Mouse (Mus musculus) myocyte (in vitro differentiated cells): ENCODE results near the gene Osm. TPM values are rescaled to one million over a fixed set of nuclear protein-coding genes. Genes with fewer than 3 reads are reported as not detected.

ENCODE experiments used
- H3K27me3 ChIP-seq: one replicate; pipeline ENCODE4 v1.6.1; 2011; ENCODE audit not compliant: control insufficient read depth, insufficient read depth, insufficient read length
- H3K36me3 ChIP-seq: one replicate; pipeline ENCODE4 v1.6.1; 2011; ENCODE audit not compliant: control insufficient read depth, insufficient read depth
- H3K4me2 ChIP-seq: one replicate; pipeline ENCODE4 v1.6.1; 2011; ENCODE audit warnings: low read depth, control low read depth
- H3K4me3 ChIP-seq: one replicate; pipeline ENCODE4 v1.5.1; 2011; ENCODE audit warnings: mild to moderate bottlenecking, control low read depth, moderate library complexity
- H3K79me2 ChIP-seq: one replicate; pipeline ENCODE4 v1.6.1; 2011; ENCODE audit not compliant: control insufficient read depth, insufficient read depth
- H3ac ChIP-seq: one replicate; pipeline ENCODE4 v1.6.1; 2011; ENCODE audit not compliant: control insufficient read depth, insufficient read length
- CEBPB ChIP-seq: IDR thresholded peaks from 2 replicates; pipeline ENCODE4 v1.6.1; 2011; ENCODE audit warnings: mild to moderate bottlenecking, moderate library complexity; ENCODE audit not compliant: poor library complexity, insufficient read depth, severe bottlenecking
- E2F4 ChIP-seq: IDR thresholded peaks from one replicate; pipeline ENCODE4 v1.6.1; 2011; ENCODE audit warnings: mild to moderate bottlenecking, control low read depth, moderate library complexity; ENCODE audit not compliant: insufficient read depth
- MAX ChIP-seq: IDR thresholded peaks from one replicate; pipeline ENCODE4 v1.6.1; 2011; ENCODE audit warnings: low read depth, mild to moderate bottlenecking, control low read depth
- MYOD1 ChIP-seq, 3 experiments: IDR thresholded peaks; one replicate each; pipeline ENCODE4 v1.6.1; 2011; ENCODE audit warnings: control low read depth in 2 of 3, low read depth in 2 of 3, mild to moderate bottlenecking in 2 of 3, moderate library complexity in 1 of 3; ENCODE audit not compliant: insufficient read length in 2 of 3, control insufficient read depth in 1 of 3
- MYOG ChIP-seq, 3 experiments: IDR thresholded peaks; one replicate each; pipeline ENCODE4 v1.6.1; 2011; ENCODE audit warnings: control low read depth in 2 of 3, low read depth in 2 of 3, mild to moderate bottlenecking in 2 of 3; ENCODE audit not compliant: insufficient read length in 2 of 3, control insufficient read depth in 1 of 3, insufficient read depth in 1 of 3
- POLR2A ChIP-seq: IDR thresholded peaks from one replicate; pipeline ENCODE4 v1.6.1; 2011; ENCODE audit warnings: low read depth, mild to moderate bottlenecking, control low read depth, moderate library complexity; ENCODE audit not compliant: insufficient read length
- POLR2AphosphoS2 ChIP-seq: IDR thresholded peaks from one replicate; pipeline ENCODE4 v1.6.1; 2011; ENCODE audit warnings: low read depth, control low read depth; ENCODE audit not compliant: insufficient read length
- REST ChIP-seq: IDR thresholded peaks from one replicate; pipeline ENCODE4 v1.6.1; 2011; ENCODE audit warnings: mild to moderate bottlenecking, control low read depth, moderate library complexity; ENCODE audit not compliant: insufficient read depth, insufficient read length
- SRF ChIP-seq: IDR thresholded peaks from one replicate; pipeline ENCODE4 v1.6.1; 2011; ENCODE audit warnings: low read depth; ENCODE audit not compliant: control insufficient read depth, insufficient read length
- TCF12 ChIP-seq: IDR thresholded peaks from one replicate; pipeline ENCODE4 v1.6.1; 2011; ENCODE audit warnings: mild to moderate bottlenecking, control low read depth; ENCODE audit not compliant: poor library complexity, insufficient read depth, severe bottlenecking
- TCF3 ChIP-seq: IDR thresholded peaks from one replicate; pipeline ENCODE4 v1.6.1; 2011; ENCODE audit warnings: low read depth, control low read depth; ENCODE audit not compliant: insufficient read length
- USF1 ChIP-seq: IDR thresholded peaks from one replicate; pipeline ENCODE4 v1.6.1; 2011; ENCODE audit warnings: low read depth, mild to moderate bottlenecking, control low read depth, moderate library complexity
- polyA plus RNA-seq: library from polyadenylated mRNA; unstranded; fragments of >200 nt; fragmentation: generic; extraction: Trizol; gene quantifications from one replicate; pipeline ENCODE4 v1.2.1, GENCODE M21; 2012; ENCODE audit warnings: missing spikeins

The Osm gene
- polyA plus RNA-seq, 1 experiment, result not detected

DNA sequence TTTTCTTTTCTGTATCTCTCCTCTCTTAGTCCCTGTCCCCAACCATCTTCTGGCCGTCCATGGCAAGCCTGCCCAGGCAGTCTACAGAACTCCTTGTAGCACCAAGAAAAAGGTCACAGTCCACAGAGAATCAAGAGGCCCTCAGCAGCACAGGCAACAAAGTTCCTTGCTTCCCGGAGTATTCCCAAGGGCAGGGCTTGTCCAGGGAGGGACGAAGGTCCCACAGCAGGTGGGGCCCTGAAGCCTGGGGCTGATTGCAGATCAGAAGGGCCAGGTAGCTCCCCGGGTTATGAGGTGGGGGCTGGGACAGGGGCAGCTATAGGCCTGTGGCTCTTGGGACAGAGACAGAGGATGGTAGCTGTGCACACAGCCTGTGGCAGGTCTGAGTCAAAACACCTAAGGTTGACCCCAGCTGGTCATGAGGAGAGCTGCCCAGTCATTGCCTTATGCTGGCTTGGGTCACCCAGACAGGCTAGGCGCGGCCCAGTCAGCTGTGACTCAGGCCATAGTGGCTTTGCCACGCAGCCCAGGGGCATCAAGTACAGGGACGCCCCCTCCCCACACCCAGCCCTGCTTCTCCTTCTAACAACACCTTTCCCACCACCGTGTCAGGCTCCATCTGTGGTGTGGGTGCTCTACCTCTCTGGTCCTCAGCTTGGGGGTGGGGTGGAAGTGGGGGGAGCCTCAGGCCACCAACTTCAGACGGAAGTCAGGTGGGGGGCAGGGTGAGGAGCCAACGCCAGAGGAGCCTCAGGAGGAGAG is 20.8 kb downstream of the Osm start, which contains the start of gene Lif:
Gene Lif, plus strand, starts transcription at position 712 of the 762 bp plus-strand sequence.
- no peaks in the 10 kb centered on the region for H3K36me3 ChIP-seq
- H3K79me2 ChIP-seq, result no peaks in the 10 kb centered on the region
- no peak within 1 kb of the TSS for H3K4me2 ChIP-seq
- H3K4me3 ChIP-seq, result no peak within 1 kb of the TSS
- H3ac ChIP-seq, result no peak within 1 kb of the TSS
- no peaks in the 10 kb centered on the region for H3K27me3 ChIP-seq
- TF ChIP-seq TCF12 (no peak), TCF3 (no peak), POLR2A (no peak), MYOG (IDR thresholded peaks at IDR 0.05; ENCODE audit: control insufficient read depth in 1 of 3, insufficient read depth in 1 of 3, insufficient read length in 2 of 3, low read depth in 2 of 3) (no peak), MAX (no peak), USF1 (no peak), SRF (no peak), REST (no peak), E2F4 (no peak), MYOD1 (IDR thresholded peaks at IDR 0.05; ENCODE audit: control insufficient read depth in 1 of 3, insufficient read length in 2 of 3, low read depth in 2 of 3) (no peak), POLR2AphosphoS2 (no peak), CEBPB (no peak)

- Histone ChIP-seq H3K4me3 (no peak overlapping the region), H3ac (no peak overlapping the region), H3K4me2 (no peak overlapping the region), H3K27me3 (no peaks in the 10 kb centered on the region), H3K36me3 (no peaks in the 10 kb centered on the region), H3K79me2 (no peaks in the 10 kb centered on the region)
- TF ChIP-seq CEBPB (no peak), TCF12 (no peak), MAX (no peak), MYOD1 (IDR thresholded peaks at IDR 0.05; ENCODE audit: control insufficient read depth in 1 of 3, insufficient read length in 2 of 3, low read depth in 2 of 3) (no peak), POLR2AphosphoS2 (no peak), POLR2A (no peak), E2F4 (no peak), REST (no peak), SRF (no peak), USF1 (no peak)
Measured at GRCm38 (mm10) chr11:4257756-4258155, 21.5 kb downstream of the Osm start.

GRCm38 (mm10) chr11:4258657-4259082 is 22.4 kb downstream of the Osm start:
- peak overlapping the region; percentile 72 for H3K4me2 ChIP-seq
- TF ChIP-seq MYOD1 (IDR thresholded peaks at IDR 0.05; ENCODE audit: control insufficient read depth in 1 of 3, insufficient read length in 2 of 3, low read depth in 2 of 3), result no peak
- TF ChIP-seq REST, result no peak
- TF ChIP-seq USF1, result no peak
- TF ChIP-seq POLR2A, result no peak
- no peak for TF ChIP-seq CEBPB
- TF ChIP-seq MYOG (IDR thresholded peaks at IDR 0.05; ENCODE audit: control insufficient read depth in 1 of 3, insufficient read depth in 1 of 3, insufficient read length in 2 of 3, low read depth in 2 of 3), result no peak
- TF ChIP-seq MAX, result no peak
- H3K27me3 ChIP-seq, result no peaks in the 10 kb centered on the region
- H3K36me3 ChIP-seq, result no peaks in the 10 kb centered on the region
- H3ac ChIP-seq, result no peak overlapping the region
- H3K4me3 ChIP-seq, result no peak overlapping the region
- H3K79me2 ChIP-seq, result no peaks in the 10 kb centered on the region

GRCm38 (mm10) chr11:4260463-4261187 is 24.4 kb downstream of the Osm start:
- H3K79me2 ChIP-seq, result no peaks in the 10 kb centered on the region
- no peak overlapping the region for H3ac ChIP-seq
- H3K36me3 ChIP-seq, result no peaks in the 10 kb centered on the region
- TF ChIP-seq TCF12 (no peak), MYOD1 (IDR thresholded peaks at IDR 0.05; ENCODE audit: control insufficient read depth in 1 of 3, insufficient read length in 2 of 3, low read depth in 2 of 3) (no peak), SRF (no peak), POLR2A (no peak), REST (no peak), CEBPB (no peak)
- no peaks in the 10 kb centered on the region for H3K27me3 ChIP-seq
- no peak overlapping the region for H3K4me3 ChIP-seq
- H3K4me2 ChIP-seq, result peak overlapping the region; percentile 50

DNA sequence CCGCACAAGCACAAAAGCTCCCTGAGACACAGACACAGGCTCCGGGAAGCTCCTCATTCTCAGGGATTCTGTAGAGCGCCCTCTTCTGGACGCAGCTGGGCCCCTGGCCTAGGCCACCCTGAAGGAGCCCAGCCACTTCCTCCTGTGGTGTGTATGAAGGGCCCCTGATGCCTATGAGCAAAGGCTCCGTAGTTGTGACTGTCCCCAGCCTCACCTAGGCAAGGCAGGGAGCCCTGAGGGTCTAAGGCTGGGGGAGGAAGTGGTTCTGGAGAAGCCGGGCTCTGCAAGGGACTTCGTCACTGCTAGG is 24.9 kb downstream of the Osm start:
- H3K4me2 ChIP-seq, result no peak overlapping the region
- H3K79me2 ChIP-seq, result peaks cover 5% of the 10 kb centered on the region
- H3K4me3 ChIP-seq, result no peak overlapping the region
- H3K27me3 ChIP-seq, result no peaks in the 10 kb centered on the region
- H3ac ChIP-seq, result no peak overlapping the region
- no peaks in the 10 kb centered on the region for H3K36me3 ChIP-seq
- TF ChIP-seq REST, result no peak
- TF ChIP-seq POLR2A, result no peak
- no peak for TF ChIP-seq SRF
- TF ChIP-seq CEBPB, result no peak
- TF ChIP-seq E2F4, result no peak
- TF ChIP-seq MYOD1 (IDR thresholded peaks at IDR 0.05; ENCODE audit: control insufficient read depth in 1 of 3, insufficient read length in 2 of 3, low read depth in 2 of 3), result no peak
- no peak for TF ChIP-seq TCF12
- TF ChIP-seq USF1, result no peak
- TF ChIP-seq MYOG (IDR thresholded peaks at IDR 0.05; ENCODE audit: control insufficient read depth in 1 of 3, insufficient read depth in 1 of 3, insufficient read length in 2 of 3, low read depth in 2 of 3), result no peak
- TF ChIP-seq MAX, result no peak
- no peak for TF ChIP-seq TCF3
